Mouse (Mus musculus): Measurements from ENCODE around the gene Mpnd. TPM values are rescaled to one million over a fixed set of nuclear protein-coding genes. Genes with fewer than 3 reads are reported as not detected.

Mpnd gene
- total RNA-seq, 2 experiments from 2014 or later, result 5.4 to 7.8 TPM

GRCm38 (mm10) chr17:55976255-55976862 lies 29.2 kb upstream of the Mpnd start:
- ATAC-seq (replicated peaks; ENCODE audit: low FRiP score, poor library complexity, severe bottlenecking), result 0 out of 2 replicates have a peak, but pooled peaks have one; percentile 47

DNA sequence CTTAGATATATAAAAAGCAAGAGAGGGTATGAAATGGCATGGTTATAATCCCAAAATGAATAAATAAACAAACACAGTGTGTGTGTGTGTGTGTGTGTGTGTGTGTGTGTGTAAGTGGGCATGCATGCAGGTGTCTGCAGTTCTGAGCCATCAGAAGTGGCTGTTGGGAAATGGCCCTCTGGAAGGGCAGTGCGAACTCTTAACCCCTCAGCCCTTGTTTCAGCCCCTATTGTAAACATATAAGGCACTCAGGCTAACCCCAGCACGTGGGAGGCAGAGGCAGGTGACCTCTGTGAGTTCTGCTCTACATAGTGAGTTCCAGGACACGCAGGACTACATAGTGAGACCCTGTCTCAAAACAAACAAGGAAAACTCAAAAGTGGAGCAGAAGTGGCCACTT lies 28.2 kb upstream of the Mpnd start:
- no peak for ATAC-seq (replicated peaks; ENCODE audit: low FRiP score, poor library complexity, severe bottlenecking)

DNA sequence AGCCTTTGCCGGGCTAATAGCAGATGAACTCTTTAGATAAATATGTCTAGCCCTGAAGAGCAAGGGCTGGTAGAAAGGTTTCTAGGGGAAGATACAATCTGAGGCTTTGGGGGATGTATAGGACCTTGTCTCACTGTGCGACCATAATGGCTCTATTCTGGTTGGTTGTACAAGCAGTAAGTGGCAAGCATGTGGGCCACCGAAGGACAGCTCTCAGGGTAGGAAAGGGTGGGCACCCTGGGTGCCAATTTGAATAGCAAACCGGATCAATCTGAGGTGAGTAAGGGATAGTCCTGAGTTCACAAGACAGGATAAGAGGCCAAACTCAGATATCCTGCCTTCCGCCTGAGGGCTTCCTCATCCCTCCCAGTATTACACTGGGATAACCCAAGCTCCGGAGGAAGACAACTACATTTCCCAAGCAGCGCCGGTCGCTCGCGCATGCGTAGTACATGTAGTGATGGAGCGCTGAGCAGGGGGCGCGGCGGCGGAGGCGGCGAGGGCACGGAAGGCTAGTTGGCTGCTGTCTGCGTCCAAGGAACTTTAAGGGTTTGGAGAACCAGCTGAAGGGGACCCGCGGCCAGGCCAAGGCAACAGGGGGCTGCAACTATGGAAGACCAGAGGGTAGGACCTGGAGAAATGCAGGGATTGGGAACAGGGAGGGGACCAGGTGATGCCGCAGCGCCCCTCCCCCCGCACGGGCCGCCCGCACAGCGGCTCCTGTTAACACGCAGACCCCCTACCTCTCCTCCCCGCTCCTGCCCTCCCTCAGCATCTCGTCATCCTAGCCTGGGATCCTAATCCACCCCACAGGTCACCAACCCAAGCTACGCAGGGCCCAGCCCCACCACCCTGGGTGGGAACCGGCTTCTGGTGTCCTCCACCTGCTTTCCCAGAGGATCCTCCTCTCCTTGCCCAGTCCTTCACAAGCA lies 19.2 kb upstream of the Mpnd start, which contains the start of gene Fsd1:
TSS of gene Fsd1 (plus strand) at position 480 of the 932 bp plus-strand sequence.
- no peak for ATAC-seq (replicated peaks; ENCODE audit: low FRiP score, poor library complexity, severe bottlenecking)

GRCm38 (mm10) chr17:55990278-55990898 lies 15.1 kb upstream of the Mpnd start:
- no peak for ATAC-seq (replicated peaks; ENCODE audit: low FRiP score, poor library complexity, severe bottlenecking)

GRCm38 (mm10) chr17:55996007-55996406 lies 9.5 kb upstream of the Mpnd start:
- ATAC-seq (replicated peaks; ENCODE audit: low FRiP score, poor library complexity, severe bottlenecking), result no peak

GRCm38 (mm10) chr17:55999794-56000499 lies 5.6 kb upstream of the Mpnd start:
- ATAC-seq (replicated peaks; ENCODE audit: low FRiP score, poor library complexity, severe bottlenecking), result no peak

DNA sequence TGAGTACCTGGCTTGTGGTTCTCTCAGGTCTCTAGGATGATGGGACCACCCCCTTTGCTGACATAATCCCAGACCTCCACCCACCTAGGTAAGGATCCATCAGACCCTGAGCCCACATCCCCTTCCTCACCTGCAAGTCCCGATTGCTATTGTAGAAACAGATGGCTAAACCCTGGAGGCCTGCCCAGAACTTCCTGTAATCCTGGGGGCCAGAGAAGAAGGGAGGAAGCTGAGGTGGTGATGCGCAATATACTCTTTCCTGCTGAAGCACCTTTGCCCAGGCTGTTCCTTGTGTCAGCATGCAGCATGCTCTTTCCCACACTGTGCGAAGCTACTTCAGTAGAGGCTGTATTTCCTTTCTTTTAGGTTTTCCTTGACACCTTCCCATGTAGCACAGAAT lies 2.5 kb upstream of the Mpnd start:
- no peak for ATAC-seq (replicated peaks; ENCODE audit: low FRiP score, poor library complexity, severe bottlenecking)

GRCm38 (mm10) chr17:56006956-56007355 lies 1.4 kb downstream of the Mpnd start:
- no peak for ATAC-seq (replicated peaks; ENCODE audit: low FRiP score, poor library complexity, severe bottlenecking)

DNA sequence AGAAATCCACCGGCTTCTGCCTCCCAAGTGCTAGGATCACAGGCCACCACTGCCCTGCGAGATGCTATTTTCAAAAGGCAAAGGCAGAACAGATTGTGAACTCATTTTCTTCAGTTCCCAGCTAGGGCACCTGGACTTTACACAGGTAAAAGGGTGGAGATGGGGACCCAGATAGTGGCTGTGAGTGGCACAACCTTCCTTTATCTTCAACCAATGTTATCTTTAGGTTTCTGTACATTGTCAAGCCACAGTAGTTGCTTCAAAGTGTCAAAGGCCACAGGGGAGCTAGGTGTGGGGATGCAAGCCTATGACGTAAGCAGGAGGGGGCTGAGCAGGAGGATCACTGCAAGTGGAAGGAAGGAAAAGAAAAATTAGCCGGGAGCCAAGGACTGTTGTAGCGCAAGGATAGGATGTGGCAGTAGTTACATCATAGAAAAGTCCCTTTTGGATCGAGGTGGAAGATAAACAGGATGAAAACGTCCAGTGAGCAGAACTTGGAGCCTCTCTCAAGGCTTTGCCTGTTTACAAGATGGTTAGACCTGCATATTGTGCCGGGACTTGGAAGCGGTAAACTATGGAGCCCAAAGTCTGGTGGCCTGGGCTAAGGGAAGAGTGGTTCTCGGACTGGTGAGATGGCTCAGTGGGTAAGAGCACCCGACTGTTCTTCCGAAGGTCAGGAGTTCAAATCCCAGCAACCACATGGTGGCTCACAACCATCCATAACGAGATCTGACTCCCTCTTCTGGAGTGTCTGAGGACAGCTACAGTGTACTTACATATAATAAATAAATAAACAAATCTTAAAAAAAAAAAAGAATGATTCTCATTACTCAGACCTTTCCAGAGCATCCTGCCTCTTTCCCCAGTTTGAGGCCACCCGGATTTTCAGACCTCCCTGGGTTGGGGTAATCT lies 2.2 kb downstream of the Mpnd start:
- ATAC-seq (replicated peaks; ENCODE audit: low FRiP score, poor library complexity, severe bottlenecking), result no peak

- peak; percentile 87 for ATAC-seq (replicated peaks; ENCODE audit: low FRiP score, poor library complexity, severe bottlenecking)
Measured at GRCm38 (mm10) chr17:56008356-56009087, 3.0 kb downstream of the Mpnd start.

DNA sequence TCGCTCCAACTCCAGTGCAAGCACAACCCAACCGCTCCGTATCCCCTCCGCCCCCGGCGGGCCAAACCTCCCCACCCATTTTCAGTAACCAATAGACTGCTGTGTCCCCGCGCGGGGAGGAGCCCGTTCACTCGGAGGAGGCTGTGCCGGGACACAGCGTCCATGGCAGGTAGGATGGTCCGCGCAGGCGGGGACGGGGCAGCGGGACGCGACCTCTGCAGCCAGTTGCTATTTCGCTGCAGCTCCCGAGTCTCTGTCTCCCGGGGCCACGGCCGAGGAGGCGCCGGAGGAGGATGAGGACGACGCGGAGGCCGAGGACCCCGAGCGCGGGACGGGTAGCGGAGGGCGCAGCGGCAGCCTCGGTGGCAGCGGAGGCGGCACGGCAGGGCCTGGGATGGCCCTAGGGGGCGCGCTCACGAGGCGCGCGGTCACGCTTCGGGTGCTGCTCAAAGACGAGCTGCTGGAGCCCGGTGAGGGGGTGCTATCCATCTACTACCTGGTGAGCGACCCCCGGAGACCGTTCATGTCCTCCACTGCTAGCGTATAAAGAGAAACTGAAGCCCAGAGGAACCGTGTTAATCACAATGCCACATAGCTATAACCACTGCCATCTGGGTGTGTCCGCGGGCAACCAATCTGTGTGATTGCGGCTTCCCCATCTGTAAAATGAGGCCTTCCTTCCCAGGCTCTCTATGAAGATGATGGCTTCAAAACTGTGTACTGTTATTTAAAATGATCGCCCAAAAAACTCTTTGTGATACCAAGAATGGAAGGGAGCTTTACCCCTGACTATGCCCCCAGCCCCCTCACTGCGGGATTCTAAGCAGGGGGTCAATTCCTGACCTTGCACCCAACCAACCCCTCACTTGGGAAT lies 3.8 kb downstream of the Mpnd start:
- peak; percentile 88 for ATAC-seq (replicated peaks; ENCODE audit: low FRiP score, poor library complexity, severe bottlenecking)

GRCm38 (mm10) chr17:56009962-56010240 lies 4.4 kb downstream of the Mpnd start:
- no peak for ATAC-seq (replicated peaks; ENCODE audit: low FRiP score, poor library complexity, severe bottlenecking)

DNA sequence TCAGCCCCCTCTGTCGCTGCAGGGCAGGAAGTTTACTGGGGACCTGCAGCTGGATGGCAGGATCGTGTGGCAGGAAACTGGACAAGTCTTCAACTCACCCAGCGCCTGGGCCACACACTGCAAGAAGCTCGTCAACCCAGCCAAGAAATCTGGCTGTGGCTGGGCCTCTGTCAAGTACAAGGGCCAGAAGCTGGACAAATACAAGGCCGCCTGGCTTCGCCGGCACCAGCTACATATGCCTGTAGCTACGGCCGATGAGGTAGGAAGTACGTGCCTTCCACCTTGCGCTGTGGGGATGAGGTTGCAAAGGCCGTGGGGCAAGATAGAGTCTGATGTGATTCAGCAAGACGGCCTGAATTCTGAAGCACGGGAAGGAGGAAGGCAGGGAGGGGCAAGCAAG lies 4.7 kb downstream of the Mpnd start:
- ATAC-seq (replicated peaks; ENCODE audit: low FRiP score, poor library complexity, severe bottlenecking), result no peak

- peak; percentile 57 for ATAC-seq (replicated peaks; ENCODE audit: low FRiP score, poor library complexity, severe bottlenecking)
Measured at GRCm38 (mm10) chr17:56010681-56011080, 5.2 kb downstream of the Mpnd start.

DNA sequence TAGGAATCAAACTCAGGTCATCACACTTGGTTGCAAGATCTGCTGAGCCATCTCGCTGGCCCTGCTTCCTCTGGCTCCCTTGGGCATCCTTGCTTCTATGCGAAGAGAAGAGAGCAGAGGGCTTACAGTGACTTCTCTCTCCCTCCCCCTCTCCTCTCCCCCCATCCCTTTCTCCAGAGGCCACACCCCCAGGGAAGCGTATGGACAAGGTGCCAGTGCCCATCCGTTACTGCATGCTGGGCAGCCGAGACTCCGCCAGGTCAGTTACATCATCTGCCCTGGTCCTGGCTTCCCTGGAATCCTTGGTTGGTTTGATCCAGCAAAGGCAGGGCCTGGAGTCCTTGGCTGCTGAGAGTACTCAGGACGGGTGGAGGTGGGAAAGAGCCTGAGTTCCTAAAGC lies 5.9 kb downstream of the Mpnd start:
- no peak for ATAC-seq (replicated peaks; ENCODE audit: low FRiP score, poor library complexity, severe bottlenecking)

DNA sequence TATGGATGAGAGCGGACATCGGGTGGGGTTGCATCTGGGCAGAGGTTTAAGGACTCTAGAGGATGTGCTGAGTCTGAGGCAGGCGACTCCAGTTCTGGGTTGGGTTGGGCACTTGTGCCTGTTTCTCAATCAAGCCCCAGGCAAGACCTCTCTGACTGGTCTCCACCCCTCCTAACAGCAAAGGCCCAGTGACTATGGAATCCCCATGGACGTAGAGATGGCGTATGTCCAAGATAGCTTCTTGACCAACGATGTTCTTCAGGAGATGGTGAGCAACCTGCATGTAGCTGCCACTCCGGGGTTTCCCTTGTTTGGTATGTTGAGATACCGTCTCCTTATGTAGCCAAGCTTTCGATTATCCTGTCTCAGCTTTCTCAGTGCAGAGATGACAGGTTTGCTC lies 9.8 kb downstream of the Mpnd start:
- ATAC-seq (replicated peaks; ENCODE audit: low FRiP score, poor library complexity, severe bottlenecking), result no peak

GRCm38 (mm10) chr17:56016382-56016781 lies 10.9 kb downstream of the Mpnd start:
- no peak for ATAC-seq (replicated peaks; ENCODE audit: low FRiP score, poor library complexity, severe bottlenecking)

Measured in erythroblast, adult 5-6 weeks (primary cell).